Mouse (Mus musculus) spleen, adult 2 months (tissue): ENCODE data around the gene Hnf1a. TPM values are rescaled to one million over a fixed set of nuclear protein-coding genes. Genes with fewer than 3 reads are reported as not detected.

Source experiments
- DNase-seq, 2 experiments: peaks; one replicate each; pipeline versions ENCODE4 v3.0.0 to v3.0.0-alpha.2; 2012 to 2021; ENCODE audit warnings: low spot score in 2 of 2, low read depth in 1 of 2
- H3K27ac ChIP-seq: fragments of 200-500 bp; 2 replicates; pipeline ENCODE4 v1.5.1; 2012; ENCODE audit warnings: low read length, inconsistent platforms; ENCODE audit not compliant: insufficient read depth
- H3K27me3 ChIP-seq: fragments of 200-500 bp; 2 replicates; pipeline ENCODE4 v1.6.1; 2012; ENCODE audit warnings: mild to moderate bottlenecking, moderate library complexity, low read length, inconsistent platforms; ENCODE audit not compliant: control insufficient read depth, insufficient read depth
- H3K36me3 ChIP-seq: fragments of 200-500 bp; 2 replicates; pipeline ENCODE4 v1.6.1; 2012; ENCODE audit warnings: mild to moderate bottlenecking, low read length, inconsistent platforms; ENCODE audit not compliant: control insufficient read depth, insufficient read depth
- H3K4me1 ChIP-seq: fragments of 200-500 bp; 2 replicates; pipeline ENCODE4 v1.6.1; 2011; ENCODE audit warnings: inconsistent platforms; ENCODE audit not compliant: control insufficient read depth, insufficient read depth, insufficient read length
- H3K4me3 ChIP-seq: fragments of 200-500 bp; 2 replicates; pipeline ENCODE4 v1.5.1; 2011; ENCODE audit warnings: mild to moderate bottlenecking, inconsistent platforms; ENCODE audit not compliant: insufficient read depth, insufficient read length; ENCODE audit errors: extremely low read depth
- CTCF ChIP-seq: fragments of 200-500 bp; IDR thresholded peaks from 2 replicates; pipeline ENCODE4 v1.5.1; 2011; ENCODE audit warnings: mild to moderate bottlenecking, inconsistent platforms; ENCODE audit not compliant: insufficient read depth, insufficient read length, insufficient replicate concordance; ENCODE audit errors: extremely low read depth
- POLR2A ChIP-seq: fragments of 200-500 bp; IDR thresholded peaks from 2 replicates; pipeline ENCODE4 v1.6.1; 2011; ENCODE audit warnings: low read depth, low read length, inconsistent platforms
- WGBS: fragments of 180-500 bp; shearing (Covaris S2); methylation state at CpG from one replicate; pipeline ENCODE4 v1.1.7; 2018; 5-methylcytosine and 5-hydroxymethylcytosine counted together
- polyA plus RNA-seq: library from polyadenylated mRNA; depleted of rRNA; stranded (reverse); fragments of >200 nt; gene quantifications from 2 replicates; pipeline ENCODE4 v1.2.3, GENCODE M21; 2012

The Hnf1a gene
- polyA plus RNA-seq, 1 experiment = 0.20 TPM

- peak in 1 of 2 experiments; percentile 6 for DNase-seq
- 2% methylated on average over 57 of the region's 57 CpGs for WGBS
- Histone ChIP-seq H3K27ac (peak overlapping the region; percentile 88), H3K36me3 (no peaks in the 10 kb centered on the region), H3K4me3 (peak overlapping the region; percentile 71), H3K4me1 (peaks cover 11% of the 10 kb centered on the region; the same call in 1 of the 2 replicates), H3K27me3 (no peaks in the 10 kb centered on the region)
- TF ChIP-seq POLR2A (no peak), CTCF (no peak)
Measured at GRCm38 (mm10) chr5:115011217-115011518, 40.3 kb upstream of the Hnf1a start.

- Histone ChIP-seq H3K27ac (peak within 1 kb of the TSS; percentile 88), H3K4me3 (peak within 1 kb of the TSS; percentile 95), H3K36me3 (no peaks in the 10 kb centered on the region), H3K4me1 (peaks cover 11% of the 10 kb centered on the region; the same call in 1 of the 2 replicates), H3K27me3 (no peaks in the 10 kb centered on the region)
- TF ChIP-seq POLR2A = peak; percentile 77
- TF ChIP-seq CTCF = no peak
- 2% methylated on average over 51 of the region's 65 CpGs for WGBS
- peak; percentile 79 to 90 for DNase-seq
Measured at GRCm38 (mm10) chr5:115010577-115011216, 39.8 kb upstream of the Hnf1a start, which contains the start of gene Sppl3. Gene Sppl3, plus strand, starts transcription at chr5:115011137.

- DNase-seq = no peak
- no peaks in the 10 kb centered on the region for H3K36me3 ChIP-seq
- peaks cover 11% of the 10 kb centered on the region; the same call in 1 of the 2 replicates for H3K4me1 ChIP-seq
- H3K27me3 ChIP-seq = no peaks in the 10 kb centered on the region
- H3K4me3 ChIP-seq = no peak overlapping the region
- WGBS = 60% methylated on average over 3 of the region's 3 CpGs
- H3K27ac ChIP-seq = no peak overlapping the region
- TF ChIP-seq POLR2A (no peak), CTCF (no peak)
Measured at GRCm38 (mm10) chr5:115009961-115010360, 39.1 kb upstream of the Hnf1a start.

- WGBS = 97% methylated on average over 6 of the region's 6 CpGs
- H3K4me1 ChIP-seq = peaks cover 9% of the 10 kb centered on the region; the same call in 1 of the 2 replicates
Measured at GRCm38 (mm10) chr5:115009143-115009542, 38.2 kb upstream of the Hnf1a start.

GRCm38 (mm10) chr5:115008307-115008706 is 37.4 kb upstream of the Hnf1a start:
- 77% methylated on average over 7 of the region's 7 CpGs for WGBS
- no peak for DNase-seq

More at GRCm38 (mm10) chr5:115009143-115009542, 38.2 kb upstream of the Hnf1a start:
- no peak overlapping the region for H3K4me3 ChIP-seq
- H3K36me3 ChIP-seq = no peaks in the 10 kb centered on the region
- TF ChIP-seq CTCF (no peak), POLR2A (no peak)
- H3K27me3 ChIP-seq = no peaks in the 10 kb centered on the region
- H3K27ac ChIP-seq = no peak overlapping the region
- DNase-seq = no peak

GRCm38 (mm10) chr5:115007768-115008167 is 36.9 kb upstream of the Hnf1a start:
- TF ChIP-seq POLR2A (no peak), CTCF (no peak)
- Histone ChIP-seq H3K27ac (no peak overlapping the region), H3K27me3 (no peaks in the 10 kb centered on the region), H3K36me3 (no peaks in the 10 kb centered on the region), H3K4me1 (peaks cover 2% of the 10 kb centered on the region; the same call in 1 of the 2 replicates), H3K4me3 (no peak overlapping the region)
- DNase-seq = no peak
- WGBS = 88% methylated on average over 5 of the region's 5 CpGs

More at GRCm38 (mm10) chr5:115008307-115008706, 37.4 kb upstream of the Hnf1a start:
- H3K4me1 ChIP-seq = peaks cover 8% of the 10 kb centered on the region; the same call in 1 of the 2 replicates
- H3K36me3 ChIP-seq = no peaks in the 10 kb centered on the region
- H3K27me3 ChIP-seq = no peaks in the 10 kb centered on the region
- H3K27ac ChIP-seq = no peak overlapping the region
- H3K4me3 ChIP-seq = no peak overlapping the region
- TF ChIP-seq POLR2A = no peak

- Histone ChIP-seq H3K36me3 (no peaks in the 10 kb centered on the region), H3K4me3 (no peak overlapping the region), H3K27ac (no peak overlapping the region), H3K4me1 (no peaks in the 10 kb centered on the region), H3K27me3 (no peaks in the 10 kb centered on the region)
- 35% methylated on average over 13 of the region's 13 CpGs for WGBS
- TF ChIP-seq CTCF = no peak
- no peak for TF ChIP-seq POLR2A
- no peak for DNase-seq
Measured at GRCm38 (mm10) chr5:115003224-115003873, 32.5 kb upstream of the Hnf1a start.
